Mouse (Mus musculus) liver, embryonic 13.5 days (tissue): Measurements from ENCODE around the gene Frmd4b. TPM values are rescaled to one million over a fixed set of nuclear protein-coding genes. Genes with fewer than 3 reads are reported as not detected.

Experiments used
- ATAC-seq: fragments of 200-750 bp; cut with Nextera tagmentation; 2 replicates; pipeline ENCODE4 v1.8.0; 2017; ENCODE audit warnings: low read depth, mild to moderate bottlenecking, moderate number of reproducible peaks, moderate library complexity
- DNase-seq: peaks from one replicate; pipeline ENCODE4 v3.0.0; 2022
- H3K27ac ChIP-seq: fragments of 300-500 bp; sonication (generic); 2 replicates; pipeline ENCODE4 v1.5.1; 2015; ENCODE audit warnings: moderate library complexity, mild to moderate bottlenecking, inconsistent platforms
- H3K27me3 ChIP-seq: fragments of 300-500 bp; sonication (generic); 2 replicates; pipeline ENCODE4 v1.6.1; 2015; ENCODE audit warnings: mild to moderate bottlenecking, inconsistent platforms
- H3K36me3 ChIP-seq: fragments of 300-500 bp; sonication (generic); 2 replicates; pipeline ENCODE4 v1.6.1; 2015; ENCODE audit warnings: mild to moderate bottlenecking, inconsistent platforms
- H3K4me1 ChIP-seq: fragments of 300-500 bp; sonication (generic); replicated peaks from 2 replicates; pipeline ENCODE4 v1.6.1; 2015; ENCODE audit warnings: inconsistent platforms
- H3K4me2 ChIP-seq: fragments of 300-500 bp; sonication (generic); 2 replicates; pipeline ENCODE4 v1.6.1; 2015; ENCODE audit warnings: inconsistent platforms, mild to moderate bottlenecking, moderate library complexity
- H3K4me3 ChIP-seq: fragments of 300-500 bp; sonication (generic); replicated peaks from 2 replicates; pipeline ENCODE4 v1.5.1; 2015; ENCODE audit warnings: mild to moderate bottlenecking, inconsistent platforms
- H3K9ac ChIP-seq: fragments of 300-500 bp; sonication (generic); 2 replicates; pipeline ENCODE4 v1.6.1; 2015; ENCODE audit warnings: mild to moderate bottlenecking, inconsistent platforms
- H3K9me3 ChIP-seq: fragments of 300-500 bp; sonication (generic); replicated peaks from 2 replicates; pipeline ENCODE4 v1.6.1; 2016; ENCODE audit warnings: inconsistent platforms
- WGBS: fragments of 180-500 bp; shearing (Covaris S2); methylation state at CpG from one replicate; pipeline ENCODE4 v1.1.7; 2015; ENCODE audit not compliant: insufficient replicate concordance; 5-methylcytosine and 5-hydroxymethylcytosine counted together
- polyA plus RNA-seq: library from polyadenylated mRNA; unstranded; fragments of >200 nt; fragmentation: Nextera tagmentation; extraction: Ambion mirVana; gene quantifications from 2 replicates; pipeline ENCODE4 v1.2.1, GENCODE M21; 2015

Gene Frmd4b
- polyA plus RNA-seq, 1 experiment from 2014 or later, result 3.8 TPM

GRCm38 (mm10) chr6:97463898-97464524 lies 153.3 kb downstream of the Frmd4b start:
- Histone ChIP-seq H3K36me3 (no peaks in the 10 kb centered on the region), H3K9me3 (no peaks in the 10 kb centered on the region), H3K9ac (no peak overlapping the region), H3K4me3 (no peak overlapping the region), H3K27ac (0 out of 2 replicates have a peak overlapping the region, but pooled peaks have one; percentile 3), H3K4me1 (peaks cover 3% of the 10 kb centered on the region; the same call in 1 of the 2 replicates), H3K27me3 (no peaks in the 10 kb centered on the region), H3K4me2 (no peak overlapping the region)
- ATAC-seq (no peak), DNase-seq (no peak)
- WGBS, result 21% methylated on average over 17 of the region's 17 CpGs

- no peak overlapping the region for H3K4me3 ChIP-seq
- DNase-seq (no peak), ATAC-seq (no peak)
- no peak overlapping the region for H3K4me2 ChIP-seq
- H3K36me3 ChIP-seq, result no peaks in the 10 kb centered on the region
- H3K27ac ChIP-seq, result no peak overlapping the region
- no peak overlapping the region for H3K9ac ChIP-seq
- H3K4me1 ChIP-seq, result peaks cover 3% of the 10 kb centered on the region; the same call in 1 of the 2 replicates
- no peaks in the 10 kb centered on the region for H3K27me3 ChIP-seq
- H3K9me3 ChIP-seq, result no peaks in the 10 kb centered on the region
Observed at GRCm38 (mm10) chr6:97462421-97462820, 154.9 kb downstream of the Frmd4b start.

GRCm38 (mm10) chr6:97459112-97459511 lies 158.2 kb downstream of the Frmd4b start:
- peaks cover 3% of the 10 kb centered on the region; the same call in 1 of the 2 replicates for H3K4me1 ChIP-seq
- ATAC-seq, result no peak
- H3K4me3 ChIP-seq, result no peak overlapping the region
- WGBS, result 40% methylated on average over 7 of the region's 7 CpGs
- H3K27me3 ChIP-seq, result no peaks in the 10 kb centered on the region
- no peak overlapping the region for H3K9ac ChIP-seq
- H3K4me2 ChIP-seq, result no peak overlapping the region
- H3K36me3 ChIP-seq, result no peaks in the 10 kb centered on the region
- no peaks in the 10 kb centered on the region for H3K9me3 ChIP-seq
- DNase-seq, result no peak
- no peak overlapping the region for H3K27ac ChIP-seq

GRCm38 (mm10) chr6:97458358-97458757 lies 159.0 kb downstream of the Frmd4b start:
- DNase-seq (no peak), ATAC-seq (no peak)
- H3K9me3 ChIP-seq, result no peaks in the 10 kb centered on the region
- H3K27ac ChIP-seq, result peak overlapping the region; percentile 40; the same call in 1 of the 2 replicates
- no peaks in the 10 kb centered on the region for H3K36me3 ChIP-seq
- no peak overlapping the region for H3K4me2 ChIP-seq
- H3K27me3 ChIP-seq, result no peaks in the 10 kb centered on the region
- no peak overlapping the region for H3K4me3 ChIP-seq
- H3K9ac ChIP-seq, result no peak overlapping the region
- H3K4me1 ChIP-seq, result 0 out of 2 replicates have a peak, but pooled peaks cover under 1% of the 10 kb centered on the region
- 44% methylated on average over 9 of the region's 9 CpGs for WGBS

- Histone ChIP-seq H3K27me3 (no peaks in the 10 kb centered on the region), H3K4me2 (peak overlapping the region; percentile 26; the same call in 1 of the 2 replicates), H3K9me3 (no peaks in the 10 kb centered on the region), H3K27ac (peak overlapping the region; percentile 41; the same call in 1 of the 2 replicates), H3K4me3 (no peak overlapping the region), H3K36me3 (no peaks in the 10 kb centered on the region), H3K9ac (no peak overlapping the region), H3K4me1 (no peaks in the 10 kb centered on the region)
- DNase-seq (no peak), ATAC-seq (no peak)
- 7% methylated on average over 3 of the region's 3 CpGs for WGBS
Observed at GRCm38 (mm10) chr6:97457954-97458353, 159.4 kb downstream of the Frmd4b start.

- no peaks in the 10 kb centered on the region for H3K4me1 ChIP-seq
- H3K27ac ChIP-seq, result peak overlapping the region; percentile 41
- no peak overlapping the region for H3K9ac ChIP-seq
- WGBS, result 11% methylated on average over 2 of the region's 2 CpGs
- H3K36me3 ChIP-seq, result no peaks in the 10 kb centered on the region
- DNase-seq (no peak), ATAC-seq (no peak)
- no peaks in the 10 kb centered on the region for H3K27me3 ChIP-seq
- H3K9me3 ChIP-seq, result no peaks in the 10 kb centered on the region
- H3K4me2 ChIP-seq, result peak overlapping the region; percentile 26; the same call in 1 of the 2 replicates
- H3K4me3 ChIP-seq, result no peak overlapping the region
Observed at GRCm38 (mm10) chr6:97457210-97457609, 160.1 kb downstream of the Frmd4b start.

- no peak overlapping the region for H3K9ac ChIP-seq
- no peaks in the 10 kb centered on the region for H3K9me3 ChIP-seq
- H3K27ac ChIP-seq, result no peak overlapping the region
- no peaks in the 10 kb centered on the region for H3K36me3 ChIP-seq
- no peak for ATAC-seq
- no peaks in the 10 kb centered on the region for H3K27me3 ChIP-seq
- no peaks in the 10 kb centered on the region for H3K4me1 ChIP-seq
- H3K4me2 ChIP-seq, result no peak overlapping the region
- no peak for DNase-seq
- 51% methylated on average over 5 of the region's 5 CpGs for WGBS
- no peak overlapping the region for H3K4me3 ChIP-seq
Observed at GRCm38 (mm10) chr6:97452223-97452622, 165.1 kb downstream of the Frmd4b start.

- Histone ChIP-seq H3K9ac (no peak overlapping the region), H3K4me3 (no peak overlapping the region), H3K27ac (no peak overlapping the region), H3K4me2 (no peak overlapping the region), H3K27me3 (no peaks in the 10 kb centered on the region), H3K9me3 (no peaks in the 10 kb centered on the region), H3K36me3 (no peaks in the 10 kb centered on the region), H3K4me1 (no peaks in the 10 kb centered on the region)
- DNase-seq (no peak), ATAC-seq (no peak)
- 62% methylated on average over 2 of the region's 2 CpGs for WGBS
Observed at GRCm38 (mm10) chr6:97449806-97450205, 167.5 kb downstream of the Frmd4b start.

GRCm38 (mm10) chr6:97447020-97447419 lies 170.3 kb downstream of the Frmd4b start:
- Histone ChIP-seq H3K9ac (no peak overlapping the region), H3K36me3 (no peaks in the 10 kb centered on the region), H3K27me3 (no peaks in the 10 kb centered on the region), H3K4me1 (peaks cover 5% of the 10 kb centered on the region; the same call in 1 of the 2 replicates), H3K27ac (no peak overlapping the region), H3K4me3 (no peak overlapping the region), H3K4me2 (no peak overlapping the region), H3K9me3 (no peaks in the 10 kb centered on the region)
- 49% methylated on average over 4 of the region's 4 CpGs for WGBS
- no peak for ATAC-seq
- no peak for DNase-seq

- H3K27ac ChIP-seq, result no peak overlapping the region
- no peaks in the 10 kb centered on the region for H3K9me3 ChIP-seq
- H3K36me3 ChIP-seq, result no peaks in the 10 kb centered on the region
- H3K4me3 ChIP-seq, result no peak overlapping the region
- peaks cover 14% of the 10 kb centered on the region; the same call in 1 of the 2 replicates for H3K4me1 ChIP-seq
- no peak for DNase-seq
- ATAC-seq, result no peak
- H3K9ac ChIP-seq, result no peak overlapping the region
- WGBS, result 56% methylated on average over 5 of the region's 5 CpGs
- no peak overlapping the region for H3K4me2 ChIP-seq
- H3K27me3 ChIP-seq, result no peaks in the 10 kb centered on the region
Observed at GRCm38 (mm10) chr6:97444145-97444544, 173.2 kb downstream of the Frmd4b start.

GRCm38 (mm10) chr6:97443522-97443921 lies 173.8 kb downstream of the Frmd4b start:
- Histone ChIP-seq H3K27ac (no peak overlapping the region), H3K36me3 (no peaks in the 10 kb centered on the region), H3K9me3 (no peaks in the 10 kb centered on the region), H3K9ac (no peak overlapping the region), H3K4me2 (no peak overlapping the region), H3K4me1 (peaks cover 14% of the 10 kb centered on the region; the same call in 1 of the 2 replicates), H3K4me3 (no peak overlapping the region), H3K27me3 (no peaks in the 10 kb centered on the region)
- WGBS, result 61% methylated on average over 4 of the region's 4 CpGs
- DNase-seq, result no peak
- no peak for ATAC-seq

GRCm38 (mm10) chr6:97441357-97441756 lies 176.0 kb downstream of the Frmd4b start:
- no peak overlapping the region for H3K9ac ChIP-seq
- WGBS, result 53% methylated on average over 7 of the region's 7 CpGs
- H3K9me3 ChIP-seq, result no peaks in the 10 kb centered on the region
- H3K27me3 ChIP-seq, result no peaks in the 10 kb centered on the region
- DNase-seq (no peak), ATAC-seq (no peak)
- no peak overlapping the region for H3K27ac ChIP-seq
- H3K36me3 ChIP-seq, result no peaks in the 10 kb centered on the region
- no peak overlapping the region for H3K4me2 ChIP-seq
- peaks cover 14% of the 10 kb centered on the region; the same call in 1 of the 2 replicates for H3K4me1 ChIP-seq
- no peak overlapping the region for H3K4me3 ChIP-seq
